Mouse (Mus musculus) adrenal gland (tissue): ENCODE measurements around the gene Cebpb.

ENCODE experiments used
- intact Hi-C: fragments of 180-260 bp; cut with DNase I; formaldehyde crosslinking; loops from one replicate; pipeline ENCODE4 v1.15.1; 2025

Gene Cebpb

DNA sequence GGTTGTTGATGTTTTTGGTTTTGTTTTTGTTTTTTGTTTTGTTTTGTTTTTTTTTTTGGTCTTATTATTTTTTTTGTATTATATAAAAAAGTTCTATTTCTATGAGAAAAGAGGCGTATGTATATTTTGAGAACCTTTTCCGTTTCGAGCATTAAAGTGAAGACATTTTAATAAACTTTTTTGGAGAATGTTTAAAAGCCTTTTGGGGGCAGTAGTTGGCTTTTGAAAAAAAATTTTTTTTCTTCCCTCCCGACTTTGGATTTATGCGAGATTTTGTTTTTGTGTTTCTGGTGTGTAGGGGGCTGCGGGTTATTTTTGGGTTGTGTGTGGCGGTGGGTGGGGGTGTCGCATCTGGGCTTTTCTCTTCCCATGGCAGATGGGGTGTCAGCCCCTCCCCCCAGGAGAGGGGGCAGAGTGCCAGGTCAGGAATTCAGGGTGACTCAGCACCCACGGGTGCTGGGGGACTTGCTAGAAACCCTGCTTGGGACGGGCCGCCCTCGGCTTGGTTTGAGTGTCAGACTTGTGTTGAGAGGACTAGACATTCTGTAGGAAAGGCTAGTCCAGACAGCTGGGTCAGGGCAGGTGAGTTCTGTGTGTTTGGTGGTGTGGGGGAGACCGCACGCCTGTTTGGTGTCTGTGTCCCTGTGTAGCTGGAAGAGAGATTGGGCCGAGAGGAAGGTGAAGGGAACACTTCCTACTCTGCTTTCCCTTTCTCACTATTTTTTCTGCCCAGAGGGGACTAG is 1.7 kb downstream of the Cebpb start:
- intact Hi-C loops, result loop anchor here (2.0 to 5.0 kb wide), 2 partner anchors 70 to 162 kb away; no protein-coding TSS in a partner anchor

DNA sequence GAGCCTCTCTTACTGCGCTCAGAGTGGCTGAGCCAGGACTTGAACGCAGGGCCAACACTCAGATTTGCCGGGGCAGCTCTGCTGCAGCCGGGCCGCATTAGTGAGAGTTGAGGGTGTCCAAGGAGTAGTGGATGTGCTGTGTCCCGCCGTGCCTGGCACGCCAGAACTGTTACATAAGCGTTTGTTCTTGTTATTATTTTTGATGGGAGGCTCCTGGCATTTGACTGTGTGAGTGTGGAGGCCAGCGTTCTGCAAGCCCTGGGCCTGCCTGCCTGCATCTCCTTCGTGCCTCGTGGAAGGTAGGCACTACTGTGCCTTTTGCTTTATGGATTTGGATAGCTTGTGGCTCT is 2.2 kb downstream of the Cebpb start:
- intact Hi-C loops, result loop anchor here (2.0 to 5.0 kb wide), 2 partner anchors 70 to 161 kb away; no protein-coding TSS in a partner anchor

DNA sequence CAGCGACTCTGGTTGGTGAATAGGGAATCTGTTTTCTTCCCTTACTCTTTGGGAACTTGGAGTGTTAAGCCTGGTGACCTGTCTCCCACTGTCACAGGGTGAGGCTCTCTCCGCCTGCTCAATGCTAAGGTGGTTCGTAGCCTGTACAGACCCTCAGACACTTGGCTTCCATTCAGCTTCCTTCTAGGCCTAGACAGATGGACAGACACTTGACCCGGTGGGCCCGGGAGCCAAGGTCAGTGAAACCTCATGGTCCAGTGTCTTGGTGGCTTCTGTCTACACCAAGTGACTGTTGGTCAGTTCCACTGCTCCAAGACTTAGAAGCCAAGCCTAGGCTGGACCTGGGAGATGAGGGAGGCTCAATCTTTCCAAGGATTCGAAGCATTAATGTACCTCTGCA is 2.7 kb downstream of the Cebpb start:
- intact Hi-C loops, result loop anchor here (2.0 to 5.0 kb wide), 2 partner anchors 69 to 161 kb away; no protein-coding TSS in a partner anchor

DNA sequence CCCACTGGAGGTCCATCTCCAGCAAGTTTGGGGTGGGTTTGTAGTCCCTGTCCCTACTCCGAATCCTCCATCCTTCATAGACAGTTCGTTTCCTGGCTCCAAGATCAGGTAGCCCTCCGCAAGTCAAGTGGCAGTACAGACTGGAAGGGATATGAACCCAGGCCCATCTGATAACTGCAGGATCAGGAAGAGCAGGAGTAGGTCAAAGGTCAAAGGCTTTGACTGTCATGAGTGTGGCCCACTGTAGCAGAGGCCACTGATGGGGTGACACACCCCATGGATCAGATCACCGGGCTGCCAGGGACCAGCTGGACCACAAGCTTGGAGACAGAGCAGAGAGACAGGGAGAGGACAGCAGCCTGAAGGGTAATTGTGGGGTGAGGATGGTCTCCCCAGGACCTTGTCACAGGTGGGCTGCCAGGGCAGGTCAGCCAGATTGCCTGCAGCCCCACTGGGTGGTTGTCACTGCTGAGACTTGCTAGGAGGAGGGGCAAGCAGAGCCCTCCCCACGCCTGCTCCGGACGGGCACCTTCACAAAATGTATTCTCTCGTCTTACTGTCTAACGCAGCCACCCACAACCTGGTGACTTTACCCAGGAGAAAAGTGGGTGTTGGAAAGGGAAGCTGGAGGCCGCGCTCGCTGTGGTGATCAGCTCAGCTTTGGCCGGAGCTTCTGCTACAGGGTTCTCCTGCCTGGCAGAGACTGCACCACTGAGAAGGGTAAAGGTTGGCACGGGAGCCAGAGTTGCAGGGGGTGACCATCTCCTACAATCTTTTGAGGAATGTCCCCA is 3.4 kb downstream of the Cebpb start:
- intact Hi-C loops, result loop anchor here (2.0 to 5.0 kb wide), 2 partner anchors 69 to 160 kb away; no protein-coding TSS in a partner anchor

GRCm38 (mm10) chr2:167692831-167693230 is 4.1 kb downstream of the Cebpb start:
- intact Hi-C loops, result loop anchor here (5.0 kb wide), 1 partner anchor 159 kb away; no protein-coding TSS in a partner anchor

GRCm38 (mm10) chr2:167693540-167693939 is 4.8 kb downstream of the Cebpb start:
- intact Hi-C loops, result loop anchor here (5.0 kb wide), 1 partner anchor 159 kb away; no protein-coding TSS in a partner anchor

GRCm38 (mm10) chr2:167694244-167694643 is 5.5 kb downstream of the Cebpb start:
- intact Hi-C loops, result loop anchor here (5.0 kb wide), 1 partner anchor 158 kb away; no protein-coding TSS in a partner anchor

DNA sequence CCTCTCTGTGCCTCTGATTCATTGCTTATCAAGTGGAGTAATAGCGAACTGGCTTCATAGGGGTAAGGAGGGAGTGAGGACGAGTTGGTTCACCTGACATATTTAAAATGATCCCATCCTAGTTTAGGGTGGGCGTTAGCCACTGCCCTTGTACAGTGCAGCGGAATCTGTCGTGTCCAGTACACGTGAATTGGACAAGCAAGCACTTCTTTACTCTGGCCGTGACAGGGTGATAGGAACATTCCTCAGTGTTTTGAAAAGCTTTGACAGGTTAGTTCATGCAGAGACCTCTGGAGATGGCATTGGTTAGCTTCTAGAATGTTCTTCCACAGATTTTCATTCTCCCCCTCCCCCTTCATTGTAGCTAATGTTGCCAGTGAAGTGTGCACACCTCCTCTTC is 6.2 kb downstream of the Cebpb start:
- intact Hi-C loops, result loop anchor here (5.0 kb wide), 1 partner anchor 157 kb away; no protein-coding TSS in a partner anchor

- intact Hi-C loops, result no loop called here
Measured at GRCm38 (mm10) chr2:167695491-167695890, 6.8 kb downstream of the Cebpb start.

DNA sequence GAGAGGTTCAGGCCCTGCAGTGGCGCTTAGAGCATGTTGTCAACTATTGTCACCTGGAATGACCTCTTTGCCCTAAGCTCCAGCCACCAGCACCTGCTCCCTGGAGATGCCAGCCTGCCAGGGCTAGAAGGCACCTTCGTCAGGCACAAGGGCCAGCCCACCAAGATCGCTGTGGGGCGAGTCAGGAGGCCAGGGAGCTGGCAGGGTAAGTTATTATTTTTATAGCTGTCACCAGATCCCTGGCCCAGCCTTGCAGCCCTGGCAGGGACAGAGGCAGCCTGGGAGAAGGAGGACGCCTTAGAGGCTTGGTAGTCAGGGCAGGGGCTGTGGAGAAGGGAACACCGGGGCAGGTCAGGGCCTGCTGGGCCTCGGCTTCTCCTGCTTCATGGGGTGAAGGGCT is 7.4 kb downstream of the Cebpb start:
- intact Hi-C loops, result no loop called here

GRCm38 (mm10) chr2:167697902-167698301 is 9.2 kb downstream of the Cebpb start:
- intact Hi-C loops, result no loop called here

- intact Hi-C loops, result no loop called here
Measured at GRCm38 (mm10) chr2:167700018-167700417, 11.3 kb downstream of the Cebpb start.

DNA sequence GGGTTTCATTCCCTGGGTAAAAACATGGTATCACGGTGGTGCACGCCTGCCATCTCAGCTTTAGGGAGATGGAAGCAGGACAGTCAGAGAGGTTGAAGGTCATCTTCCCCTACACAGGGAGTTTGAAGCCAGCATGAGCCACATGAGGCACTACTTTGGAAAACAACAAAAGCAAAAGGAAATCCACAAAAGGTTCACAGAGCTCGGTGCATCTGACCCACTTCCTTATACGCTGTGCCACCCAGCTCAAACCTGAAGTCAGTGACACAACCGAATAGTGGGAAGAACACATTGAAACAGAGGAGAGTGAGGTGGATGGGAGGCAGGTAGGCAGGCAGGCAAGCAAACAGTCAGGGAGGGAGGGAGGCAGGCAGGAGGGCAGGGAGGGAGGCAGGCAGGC is 12.8 kb downstream of the Cebpb start:
- intact Hi-C loops, result no loop called here

DNA sequence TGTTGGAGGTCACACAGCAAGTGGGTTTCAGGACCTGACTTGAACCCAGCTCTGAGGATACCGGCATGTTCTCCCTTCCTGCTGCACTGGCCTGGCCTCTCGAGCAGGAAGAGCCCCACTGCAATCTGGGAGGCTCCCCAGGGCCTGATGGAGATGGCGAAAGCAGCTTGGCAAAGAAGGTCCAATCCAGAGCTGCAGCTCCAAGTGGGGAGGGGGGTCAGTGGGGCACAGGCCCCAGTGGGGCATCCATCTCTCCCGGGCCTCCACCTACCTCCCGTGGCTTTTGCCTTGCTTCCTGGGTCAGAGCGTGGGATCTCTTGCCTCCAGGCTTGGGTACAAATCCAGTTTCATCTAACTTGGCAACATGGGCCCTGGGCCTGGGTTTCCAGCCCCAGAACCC is 13.4 kb downstream of the Cebpb start:
- intact Hi-C loops, result no loop called here

DNA sequence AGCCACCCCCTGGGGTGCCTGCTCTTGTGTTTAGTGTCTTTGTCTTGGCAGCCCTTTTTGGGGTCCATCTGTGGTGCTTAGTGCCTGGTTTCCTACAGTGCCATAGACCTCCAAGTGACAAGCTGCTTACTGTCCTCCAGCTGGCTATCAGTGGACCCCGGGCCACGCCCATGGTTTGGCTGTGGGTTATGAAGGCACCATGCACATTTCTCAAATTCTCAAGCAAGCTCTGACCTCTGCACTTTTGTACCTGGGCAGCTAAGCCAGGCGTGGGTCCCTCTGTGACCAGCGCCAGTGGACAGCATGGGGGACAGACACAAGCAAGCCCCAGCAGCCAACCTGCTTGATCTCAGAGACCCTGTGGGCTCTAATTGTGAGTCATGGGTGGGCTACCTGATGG is 15.7 kb downstream of the Cebpb start:
- intact Hi-C loops, result no loop called here

DNA sequence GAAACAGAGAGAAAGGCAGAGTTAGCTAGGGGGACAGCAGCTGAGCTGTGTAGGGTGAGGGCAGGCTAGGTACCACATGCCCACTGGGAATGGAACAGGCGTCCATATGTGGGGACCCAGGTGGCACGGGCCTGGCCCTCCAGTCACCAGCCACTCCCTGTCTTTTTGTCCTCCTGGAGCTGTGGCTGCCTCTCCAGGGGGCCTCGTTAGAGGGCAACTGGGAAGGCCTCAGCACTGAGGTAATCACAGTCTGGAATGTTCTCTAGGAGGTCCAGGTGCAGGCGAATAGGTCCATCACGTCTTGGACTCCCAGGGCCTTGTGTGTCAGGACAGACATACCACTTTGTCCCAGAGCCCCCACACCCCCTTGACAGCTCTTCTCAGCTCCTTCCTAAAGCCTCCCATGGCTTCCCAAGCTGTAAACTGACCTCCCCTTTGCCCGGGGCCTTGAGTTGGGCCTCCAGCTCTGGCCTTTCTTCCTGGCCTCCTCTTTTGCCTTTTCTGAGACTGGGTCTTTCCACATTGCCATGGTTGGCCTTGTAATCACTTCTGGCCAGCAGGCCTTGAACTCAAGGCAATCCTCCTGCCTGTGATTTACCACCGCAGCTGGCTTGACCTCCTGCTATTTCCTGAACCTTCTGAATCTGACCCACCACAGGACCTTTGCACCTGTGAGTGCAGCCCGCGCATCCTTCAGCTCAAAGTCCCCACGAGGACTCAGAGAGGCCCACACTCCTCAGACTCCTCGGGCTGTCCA is 17.6 kb downstream of the Cebpb start:
- intact Hi-C loops, result no loop called here

DNA sequence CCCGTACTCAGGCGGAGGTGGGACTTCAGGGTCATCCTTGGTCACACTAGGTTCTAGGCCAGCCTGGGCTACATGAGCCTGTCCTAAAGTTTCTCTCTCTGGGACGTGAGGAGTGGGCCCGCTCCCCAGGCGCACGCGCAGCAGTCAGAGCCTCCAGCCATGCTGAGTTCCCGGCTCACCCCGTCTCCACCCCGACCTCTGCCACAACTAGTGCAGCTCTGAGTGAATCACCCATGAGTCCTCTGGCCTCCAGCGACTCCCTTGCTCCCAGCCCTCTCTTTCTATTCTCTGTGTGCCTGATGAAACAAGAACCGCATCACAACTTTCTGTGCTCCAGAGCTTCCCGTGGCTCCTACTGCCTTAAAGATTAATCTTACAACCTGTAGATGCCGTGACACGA is 19.7 kb downstream of the Cebpb start:
- intact Hi-C loops, result no loop called here

DNA sequence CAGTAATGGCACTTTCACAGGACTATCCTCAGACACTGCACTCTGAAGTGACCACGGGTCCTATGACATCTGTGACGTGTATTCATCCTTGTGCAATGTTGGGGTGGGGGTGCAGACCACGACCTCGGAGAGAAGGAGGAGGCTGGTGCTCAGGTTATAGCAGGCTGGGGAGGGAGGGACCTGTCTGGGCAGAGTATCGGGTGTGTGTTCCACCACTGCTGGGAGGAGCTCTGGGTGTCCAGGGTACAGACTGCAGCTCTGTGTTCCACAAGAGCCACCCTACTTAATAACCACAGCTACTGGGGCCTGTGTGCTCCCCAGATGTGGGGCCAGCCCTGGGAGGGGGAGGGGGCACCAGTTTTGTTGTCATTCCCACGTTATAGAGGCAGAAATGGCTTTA is 21.3 kb downstream of the Cebpb start:
- intact Hi-C loops, result no loop called here

GRCm38 (mm10) chr2:167710574-167710973 is 21.9 kb downstream of the Cebpb start:
- intact Hi-C loops, result no loop called here

- intact Hi-C loops, result no loop called here
Measured at GRCm38 (mm10) chr2:167712872-167713821, 24.4 kb downstream of the Cebpb start.
